Mouse (Mus musculus): ENCODE measurements around the gene Nmt2.
A peak's percentile ranks its signal among the peaks of the same experiment; 100 is the strongest.

Nmt2 gene

DNA sequence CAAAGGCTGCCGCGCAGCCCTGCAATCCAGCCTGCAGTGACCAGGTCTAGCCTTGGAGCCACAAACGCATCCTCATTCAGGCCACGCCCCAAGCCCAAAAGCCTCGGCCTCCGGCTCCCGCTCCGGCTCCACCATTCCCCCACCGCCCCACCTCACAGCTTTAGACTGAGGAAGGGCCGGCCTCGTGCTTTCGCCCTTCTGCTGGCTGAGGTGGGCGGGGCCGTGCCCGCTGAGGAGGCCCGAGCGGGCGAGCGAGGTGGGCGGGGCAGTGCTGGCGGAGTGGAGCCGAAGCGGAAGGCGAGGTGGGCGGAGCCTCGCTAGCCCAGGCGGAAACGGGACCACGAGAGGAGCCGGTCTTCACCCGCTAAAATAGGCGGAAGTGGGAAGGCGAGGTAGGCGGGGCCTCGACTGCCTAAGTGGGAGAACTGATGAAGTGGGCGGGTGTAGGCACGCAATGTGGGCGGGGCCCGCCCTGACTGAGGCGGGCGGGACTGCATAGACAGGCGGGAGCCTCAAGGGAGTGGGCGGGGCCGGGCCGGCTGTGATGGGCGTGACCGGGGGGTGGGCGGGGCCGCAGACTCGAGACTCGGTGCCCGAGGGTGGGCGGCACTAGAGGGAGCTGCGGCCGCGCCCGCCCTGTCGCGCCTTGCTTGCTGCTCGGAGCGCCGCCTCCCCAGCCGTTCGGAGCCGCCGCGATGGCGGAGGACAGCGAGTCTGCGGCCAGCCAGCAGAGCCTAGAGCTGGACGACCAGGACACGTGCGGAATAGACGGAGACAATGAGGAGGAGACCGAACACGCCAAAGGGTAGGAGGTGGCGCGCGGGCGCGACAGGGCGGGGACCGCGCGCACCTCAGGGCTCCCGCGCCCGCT, at the start of gene Nmt2:
Gene Nmt2 (plus strand): TSS at position 611 of the 871 bp plus-strand sequence.
- DNase-seq (ENCODE audit: extremely low spot score, low read depth, low spot score): peak; percentile 98

DNA sequence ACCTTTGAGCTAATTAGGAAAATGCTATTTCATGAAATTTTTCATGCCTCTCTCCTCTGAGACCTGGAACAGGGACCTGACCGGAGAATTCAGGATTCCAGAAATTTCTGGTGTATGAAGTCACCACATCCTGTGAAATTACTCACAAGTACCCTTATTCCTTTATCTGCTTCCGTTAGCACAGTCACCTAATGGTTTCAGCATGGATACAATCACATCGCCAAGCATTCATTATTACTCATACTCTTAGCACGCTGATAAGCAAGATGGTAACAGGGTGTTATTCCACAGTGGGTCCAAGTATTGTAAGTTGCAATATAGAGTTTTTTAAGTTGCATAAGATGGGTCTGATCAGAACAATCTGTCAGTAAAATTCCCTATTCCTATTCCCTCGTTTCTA, 44.8 kb upstream of the Nmt2 start:
- DNase-seq (ENCODE audit: extremely low spot score, low read depth, low spot score): no peak

DNA sequence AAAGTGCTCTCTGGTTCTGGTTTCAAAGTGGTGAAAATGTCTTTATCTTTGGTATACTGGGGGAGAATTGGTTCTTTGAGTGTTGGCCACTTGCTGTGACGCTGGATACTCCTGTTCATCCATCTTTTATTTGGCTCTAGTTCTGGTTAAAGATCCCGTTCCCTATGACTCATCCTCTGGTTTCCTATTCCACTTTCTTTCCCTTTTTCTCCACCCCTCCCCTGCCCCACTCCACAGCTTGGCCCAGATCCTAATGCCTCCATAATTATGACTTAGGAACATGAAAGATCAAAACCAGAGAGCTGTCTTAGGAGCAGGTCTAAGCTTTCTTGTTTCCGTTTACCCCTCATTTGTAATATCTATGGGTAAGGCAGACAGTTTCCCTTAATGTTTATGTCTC, 39.8 kb upstream of the Nmt2 start:
- DNase-seq (ENCODE audit: extremely low spot score, low read depth, low spot score): no peak

DNA sequence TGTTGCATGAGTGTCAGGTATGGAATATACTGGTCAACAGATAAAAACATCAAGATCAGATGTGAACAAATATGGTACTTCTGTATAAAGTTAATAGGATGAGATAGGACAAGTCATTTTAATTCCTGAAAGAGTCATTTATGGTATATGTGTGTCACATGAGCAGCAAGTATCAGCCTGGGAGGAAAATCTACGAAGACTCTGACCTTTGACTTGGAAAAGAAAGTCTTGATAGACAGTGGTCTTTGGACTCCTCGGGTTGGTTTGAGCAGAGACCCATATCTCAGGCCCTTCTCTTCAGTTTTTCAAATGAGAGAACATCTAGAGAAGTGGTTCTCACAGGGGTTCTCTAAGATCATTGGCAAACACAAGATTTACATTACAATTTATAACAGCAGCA, 32.7 kb upstream of the Nmt2 start:
- DNase-seq (ENCODE audit: extremely low spot score, low read depth, low spot score): no peak

DNA sequence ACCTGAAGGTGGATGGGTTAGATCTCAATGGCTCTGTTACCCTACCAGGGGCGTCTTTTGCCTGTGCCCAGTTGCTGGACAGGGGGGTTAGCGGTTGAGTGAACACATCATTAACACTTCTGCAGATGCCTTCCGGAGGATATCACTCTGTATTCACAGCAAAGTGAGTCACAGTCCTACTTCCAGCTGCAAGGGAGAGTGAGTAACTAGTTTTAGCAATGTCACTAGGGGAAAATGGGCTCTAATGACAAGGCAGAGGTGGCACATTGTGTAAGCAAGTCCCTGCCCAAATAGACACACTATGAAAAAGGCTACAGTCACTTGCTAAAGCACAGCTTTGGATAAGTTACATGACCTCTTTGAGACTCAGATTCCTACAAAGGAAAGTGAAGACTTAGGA, 17.5 kb upstream of the Nmt2 start:
- DNase-seq (ENCODE audit: extremely low spot score, low read depth, low spot score): no peak

DNA sequence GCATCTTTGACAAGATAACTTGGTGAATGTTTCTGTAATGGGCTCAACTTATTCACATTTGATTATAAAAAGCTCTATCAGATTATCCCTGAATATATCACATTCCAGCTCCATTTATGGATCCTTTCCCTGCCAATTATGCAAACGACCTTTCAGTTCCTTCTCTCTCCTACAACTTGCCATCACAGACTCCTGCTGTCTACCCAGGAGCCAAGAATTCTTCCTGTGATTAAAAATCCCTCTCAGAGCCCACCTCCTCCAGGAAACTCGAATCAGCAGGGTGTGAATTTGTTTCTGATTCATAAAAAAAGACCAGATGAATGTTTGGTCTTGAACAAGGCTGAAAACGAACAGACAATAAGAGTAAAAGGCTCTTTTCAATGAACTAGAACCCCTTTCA, 16.1 kb upstream of the Nmt2 start:
- no peak for DNase-seq (ENCODE audit: extremely low spot score, low read depth, low spot score)

DNA sequence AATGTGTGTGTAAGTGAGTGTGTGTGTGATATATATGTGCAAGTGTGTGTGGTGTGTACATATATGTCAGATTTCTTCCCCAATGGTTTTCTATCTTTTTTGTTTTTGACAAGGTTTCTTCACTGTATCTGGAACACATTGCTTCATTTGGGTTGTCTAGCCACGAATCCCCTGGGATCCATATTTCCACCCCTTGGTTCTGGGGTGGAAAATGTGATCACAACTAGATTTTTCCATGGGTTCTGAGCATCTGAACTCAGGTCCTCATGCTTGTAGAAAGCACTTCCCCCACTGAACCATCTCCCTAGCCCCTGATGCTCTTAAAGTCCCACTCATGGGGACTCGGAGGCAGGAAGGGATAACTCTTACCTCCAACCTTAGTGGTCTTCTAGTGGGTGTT, 10.7 kb upstream of the Nmt2 start:
- no peak for DNase-seq (ENCODE audit: extremely low spot score, low read depth, low spot score)

DNA sequence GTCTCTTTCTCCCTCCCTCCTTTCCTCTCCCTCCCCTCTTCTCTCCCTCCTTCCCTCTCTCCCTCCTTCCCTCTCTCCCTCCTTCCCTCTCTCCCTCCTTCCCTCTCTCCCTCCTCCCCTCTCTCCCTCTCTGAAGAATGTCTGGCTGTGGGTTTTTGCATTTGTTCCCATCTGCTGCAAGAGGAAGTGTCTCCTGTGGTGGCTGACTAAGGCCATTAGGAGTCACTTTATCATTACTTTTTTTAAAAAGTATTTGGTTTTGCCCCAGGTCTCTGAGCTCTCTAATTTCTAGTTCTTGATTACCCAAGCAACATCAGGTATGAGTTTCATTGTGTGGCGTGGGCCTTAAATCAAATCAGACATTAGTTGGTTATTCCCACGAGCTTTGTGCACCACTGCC, 7.9 kb upstream of the Nmt2 start:
- no peak for DNase-seq (ENCODE audit: extremely low spot score, low read depth, low spot score)

DNA sequence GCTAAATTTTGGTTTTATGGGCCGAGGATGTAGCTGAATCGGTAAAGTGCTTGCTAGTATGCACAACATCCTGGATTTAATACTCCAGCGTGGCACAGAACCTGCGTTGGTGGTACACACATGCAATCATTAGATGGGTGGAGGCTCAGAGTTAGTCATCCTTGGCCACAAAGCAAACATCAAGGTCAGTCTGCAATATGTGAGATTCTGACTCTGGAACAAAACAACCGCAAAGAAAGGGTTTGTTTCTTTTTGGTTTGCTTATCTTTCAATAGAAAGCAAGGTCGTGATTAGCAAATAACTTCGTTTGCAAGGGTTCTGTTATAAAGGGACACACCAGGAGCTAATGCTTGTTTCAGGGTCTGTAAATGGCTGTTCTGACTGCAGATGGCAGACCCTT, 6.5 kb upstream of the Nmt2 start:
- DNase-seq (ENCODE audit: extremely low spot score, low read depth, low spot score): no peak

DNA sequence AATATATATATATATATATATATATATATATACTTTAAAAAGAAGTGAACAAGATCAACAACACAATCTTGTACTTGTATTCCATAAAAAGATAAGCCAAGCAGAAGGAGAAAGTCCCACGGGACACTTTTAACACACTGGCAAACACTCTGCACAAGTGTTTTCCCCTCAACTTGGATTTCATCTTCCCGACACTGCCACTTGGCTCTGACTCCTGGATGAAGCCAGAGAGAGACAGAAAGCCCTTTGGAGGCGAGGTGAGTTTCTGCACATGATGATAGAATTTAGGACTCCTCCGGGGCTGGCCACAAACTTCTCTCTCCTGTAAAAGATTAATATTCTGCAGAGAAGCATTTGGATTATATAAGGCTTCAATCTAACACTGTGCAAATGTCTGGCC, 2.7 kb upstream of the Nmt2 start:
- no peak for DNase-seq (ENCODE audit: extremely low spot score, low read depth, low spot score)

DNA sequence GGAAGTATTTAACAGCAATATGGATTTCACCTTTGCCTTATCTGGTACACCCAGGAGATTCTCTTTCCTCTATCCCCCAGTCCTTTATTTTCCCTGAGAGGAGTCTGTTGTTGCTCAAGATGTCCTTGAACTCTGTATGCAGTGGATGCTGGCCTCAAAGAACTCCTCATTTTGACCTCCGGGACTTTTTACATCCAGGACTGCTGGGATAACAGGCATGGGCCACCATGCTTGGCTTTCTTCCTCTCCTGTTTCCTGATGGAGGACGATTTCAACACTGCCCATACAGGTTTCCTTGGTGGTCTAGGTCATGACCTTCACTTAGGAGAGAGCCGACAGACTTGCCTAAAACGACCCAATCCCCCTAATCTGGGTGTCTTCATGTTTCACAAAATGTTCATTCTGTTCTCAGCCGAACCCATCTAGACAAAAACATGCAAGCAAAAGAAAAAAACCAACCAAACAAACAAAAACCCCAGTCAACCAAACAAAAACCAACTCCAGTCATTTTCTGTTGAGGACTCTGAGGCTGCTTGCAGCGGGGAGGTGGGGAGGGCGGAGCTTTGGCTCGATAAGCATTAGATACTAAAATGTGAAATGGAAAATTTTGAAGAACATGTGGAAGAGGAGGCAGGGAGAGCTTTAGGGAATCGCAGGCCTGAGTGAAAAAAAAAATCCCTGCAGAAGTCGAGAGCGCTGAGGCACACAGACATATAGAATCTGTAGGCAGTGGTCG, 978 bp upstream of the Nmt2 start:
- DNase-seq (ENCODE audit: extremely low spot score, low read depth, low spot score): peak; percentile 8

DNA sequence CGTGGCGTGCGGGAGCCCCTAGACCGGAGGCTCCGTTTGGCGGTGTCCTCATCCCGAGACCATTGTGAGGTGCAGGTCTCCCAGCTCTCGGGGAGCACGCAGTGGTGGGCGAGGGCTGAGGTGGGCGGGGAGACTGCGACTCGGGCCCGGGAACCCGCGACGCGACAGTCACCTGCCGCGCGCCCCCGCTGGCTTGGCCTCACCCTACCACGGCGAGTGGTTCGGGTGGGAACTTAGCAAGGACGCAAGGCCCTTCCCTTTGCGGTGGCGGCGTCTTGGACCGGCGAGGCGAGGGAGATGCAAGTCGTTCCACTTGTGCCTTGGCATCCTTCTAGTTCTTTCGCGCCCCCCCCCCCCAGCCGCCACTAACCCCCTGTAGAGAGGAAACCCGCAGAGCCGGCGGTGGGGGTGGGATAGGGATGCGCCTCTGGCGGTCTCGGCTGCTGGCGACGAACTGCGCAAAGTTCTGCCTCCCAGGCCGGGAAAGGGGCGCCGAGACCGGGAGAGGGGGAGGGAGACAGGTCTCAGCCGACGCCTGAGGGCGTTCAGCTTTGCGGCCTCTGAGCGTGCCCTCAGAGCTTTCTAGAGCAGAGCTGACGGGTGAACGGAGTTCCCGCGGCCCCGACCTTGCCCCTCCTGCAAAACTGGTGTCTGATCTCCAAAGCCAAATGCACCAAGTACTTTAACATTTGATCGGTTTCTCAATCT, 615 bp downstream of the Nmt2 start:
- peak; percentile 28 for DNase-seq (ENCODE audit: extremely low spot score, low read depth, low spot score)

DNA sequence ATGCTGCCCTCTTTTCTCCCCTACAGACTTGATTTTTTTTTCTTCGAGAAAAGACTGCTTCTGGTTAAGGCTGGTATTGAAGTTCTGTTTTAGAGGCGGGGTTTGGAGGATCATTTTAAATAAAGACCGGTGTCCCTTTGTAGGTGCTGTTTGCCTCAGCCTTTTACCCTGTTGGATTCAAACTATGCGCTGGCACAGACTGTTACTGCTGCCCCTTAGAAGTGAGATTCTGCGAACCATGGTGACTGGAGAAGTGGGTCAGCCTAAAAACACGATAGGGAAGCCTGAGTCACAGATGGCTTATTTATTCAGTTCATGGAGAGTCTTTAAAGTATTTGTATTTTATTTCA, 1.1 kb downstream of the Nmt2 start:
- peak; percentile 12 for DNase-seq (ENCODE audit: extremely low spot score, low read depth, low spot score)

DNA sequence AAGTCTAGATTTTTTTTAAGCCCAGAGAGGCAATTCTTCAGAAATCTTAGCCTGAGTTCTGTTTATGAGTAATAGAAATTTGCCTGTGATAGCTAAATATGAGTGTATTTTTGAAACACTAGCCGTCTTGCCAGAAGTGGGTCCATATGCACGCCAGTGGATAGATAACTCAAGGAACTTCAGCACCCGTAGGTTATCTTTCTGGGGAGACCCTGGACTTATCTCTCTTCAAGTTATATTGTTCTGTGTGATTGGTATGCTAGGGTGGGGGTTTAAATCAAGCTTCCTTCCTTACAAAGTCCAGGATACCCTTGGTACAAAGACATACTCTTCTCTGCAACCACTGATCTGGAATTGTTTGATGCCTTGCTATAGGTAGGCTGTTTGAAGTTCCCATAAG, 1.7 kb downstream of the Nmt2 start:
- DNase-seq (ENCODE audit: extremely low spot score, low read depth, low spot score): no peak

DNA sequence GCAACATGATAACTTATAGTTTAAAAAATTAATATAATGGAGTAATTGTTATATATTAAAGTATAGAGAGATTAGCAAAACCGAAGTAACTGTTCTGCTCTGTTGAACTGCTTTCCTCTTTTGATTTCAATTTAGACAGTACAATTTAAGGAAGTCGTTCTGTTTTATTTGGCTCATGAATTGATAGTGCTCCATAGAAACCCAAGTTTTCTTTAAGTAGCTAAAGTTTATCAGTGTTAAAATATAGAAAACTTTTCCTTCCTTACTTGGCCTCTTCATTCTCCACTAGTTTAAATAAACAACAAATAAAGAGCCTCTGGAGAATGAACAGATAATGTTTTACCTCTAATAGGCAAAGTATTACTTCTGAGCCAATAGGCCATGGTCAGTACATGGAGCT, 2.2 kb downstream of the Nmt2 start:
- no peak for DNase-seq (ENCODE audit: extremely low spot score, low read depth, low spot score)

DNA sequence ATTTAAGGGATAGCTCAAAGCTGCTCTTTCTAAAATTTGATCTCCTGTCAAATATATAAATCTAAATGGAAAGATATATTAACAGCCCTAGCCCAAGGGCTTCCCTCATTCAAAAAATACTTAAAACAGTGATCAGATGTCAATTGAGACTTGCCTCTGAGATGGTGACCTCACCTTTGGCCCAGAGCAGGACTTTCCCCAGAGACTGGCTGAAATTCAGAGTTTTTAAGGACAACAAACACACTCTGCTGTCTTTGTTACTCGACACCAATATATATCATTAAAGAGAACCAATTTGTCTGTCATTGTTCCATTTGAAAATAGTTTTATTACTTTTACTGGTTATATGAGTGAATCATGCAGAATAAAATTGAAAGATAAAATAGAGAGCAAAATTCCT, 5.6 kb downstream of the Nmt2 start:
- no peak for DNase-seq (ENCODE audit: extremely low spot score, low read depth, low spot score)

DNA sequence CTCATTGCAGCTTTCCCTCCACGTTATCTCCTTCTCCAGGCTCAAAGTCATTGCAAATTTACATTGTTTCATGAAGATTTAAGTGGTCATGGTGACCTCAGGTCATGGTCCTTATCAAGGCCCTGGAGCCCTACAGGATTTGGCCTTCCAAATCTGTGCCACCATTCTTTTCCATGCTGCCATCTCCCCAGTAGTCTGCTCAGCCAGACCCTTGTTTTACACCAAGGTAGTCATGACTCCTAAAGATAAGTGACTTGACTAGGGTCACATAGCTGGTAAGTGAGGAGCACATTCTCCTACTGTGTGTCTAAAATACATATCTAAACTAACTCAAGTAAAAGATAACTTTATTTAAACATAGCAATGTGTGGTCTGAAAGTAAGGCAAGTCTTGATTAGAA, 8.2 kb downstream of the Nmt2 start:
- DNase-seq (ENCODE audit: extremely low spot score, low read depth, low spot score): no peak

DNA sequence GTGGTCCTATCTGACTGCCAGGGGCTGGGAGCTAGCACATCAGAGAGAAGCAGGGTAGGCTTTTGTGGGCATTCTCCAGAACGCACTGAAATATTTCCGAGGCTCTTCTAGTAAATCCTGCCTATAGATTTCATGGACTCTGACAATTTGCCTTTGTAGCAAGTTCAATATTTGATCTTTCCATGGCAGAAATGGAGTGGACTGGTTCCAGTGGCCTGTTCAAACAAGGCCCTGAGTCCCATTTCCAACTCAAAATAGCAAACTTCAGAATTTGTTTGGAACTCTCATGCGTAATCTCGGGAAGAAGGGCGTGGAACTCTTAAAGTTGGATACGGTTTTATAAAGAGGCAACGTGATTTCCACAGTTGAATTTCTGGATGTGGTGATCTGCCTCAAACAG, 11.8 kb downstream of the Nmt2 start:
- no peak for DNase-seq (ENCODE audit: extremely low spot score, low read depth, low spot score)

DNA sequence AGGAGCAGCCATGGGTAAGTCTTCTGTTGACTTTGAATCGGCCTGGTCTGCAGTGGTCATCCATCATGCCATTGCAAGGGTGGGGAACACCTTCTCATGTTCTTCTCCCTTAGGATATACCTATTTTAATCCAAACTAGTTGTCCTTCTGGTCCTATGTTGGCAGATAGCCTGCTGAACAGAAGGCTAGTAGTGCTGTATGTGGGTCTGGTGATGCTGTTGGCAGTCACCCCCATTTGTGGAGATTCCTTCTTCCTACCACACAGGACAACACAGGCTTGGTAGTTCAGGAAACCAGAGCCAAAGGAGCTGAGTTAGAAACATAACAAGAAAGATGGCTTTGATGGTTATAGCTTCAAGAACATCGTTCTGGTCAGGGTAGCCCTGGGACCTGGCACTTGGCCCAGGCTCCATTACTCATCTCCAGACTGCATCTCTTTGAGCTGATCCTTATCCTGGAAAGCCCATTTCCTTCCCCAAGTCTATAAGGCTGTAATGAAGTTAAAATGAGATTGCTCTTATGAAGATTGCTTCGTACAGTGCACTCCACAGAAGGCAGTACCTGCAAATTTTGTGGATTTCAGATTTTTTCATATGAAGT, 21.5 kb downstream of the Nmt2 start:
- no peak for DNase-seq (ENCODE audit: extremely low spot score, low read depth, low spot score)

DNA sequence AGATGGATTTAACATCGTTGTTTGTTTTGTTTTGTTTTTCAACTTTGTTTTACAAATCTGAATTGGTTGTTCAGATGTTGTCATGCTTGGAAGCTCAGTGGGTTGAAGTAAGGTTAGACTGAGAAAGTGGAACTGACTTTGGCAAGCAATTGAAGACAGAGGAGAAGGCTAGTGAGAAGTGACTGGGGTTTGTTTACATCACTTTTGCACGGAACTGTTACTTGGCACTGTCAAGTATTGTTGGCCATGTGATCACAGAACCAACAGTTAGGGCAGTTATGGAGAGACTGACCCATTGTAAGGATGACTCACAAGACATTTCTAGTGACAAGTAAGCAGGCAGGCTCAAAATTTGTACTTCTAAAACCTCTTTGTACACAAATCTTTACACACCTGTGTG, 39.1 kb downstream of the Nmt2 start:
- no peak for DNase-seq (ENCODE audit: extremely low spot score, low read depth, low spot score)

DNA sequence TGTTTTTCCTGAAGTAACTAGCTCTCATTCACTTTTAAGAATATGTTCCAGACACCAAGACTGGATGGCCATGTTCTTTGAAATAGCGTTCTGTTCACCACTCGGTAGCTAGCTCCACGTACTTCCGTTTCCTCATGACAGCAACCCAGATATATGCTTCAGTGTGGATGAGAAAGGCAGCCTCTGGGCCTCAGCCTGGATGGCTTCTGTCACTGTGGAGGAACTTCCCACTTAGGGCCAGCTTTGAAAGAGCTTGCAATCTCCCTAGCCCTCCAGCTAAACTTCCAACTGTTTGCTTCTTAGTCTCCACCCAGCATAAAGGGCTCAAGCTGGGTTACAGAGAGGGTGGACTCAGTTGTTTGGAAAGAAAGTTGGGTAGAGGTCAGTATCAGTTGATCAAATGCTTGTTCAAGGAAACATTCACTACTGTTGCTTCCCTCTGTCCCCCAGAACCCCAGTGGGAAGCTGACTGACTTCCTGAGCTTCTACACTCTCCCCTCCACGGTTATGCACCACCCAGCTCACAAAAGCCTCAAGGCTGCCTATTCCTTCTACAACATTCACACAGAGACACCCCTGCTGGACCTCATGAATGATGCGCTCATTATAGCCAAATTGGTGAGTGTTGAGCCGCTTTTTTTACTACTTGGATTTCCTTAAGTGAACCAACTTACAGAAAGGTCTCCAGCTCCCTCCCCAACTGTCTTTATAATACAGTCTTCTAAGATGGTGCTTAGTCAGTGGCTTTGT, 40.5 kb downstream of the Nmt2 start:
- no peak for DNase-seq (ENCODE audit: extremely low spot score, low read depth, low spot score)

Data from hindlimb bud, embryonic 11.5 days (tissue).